Mouse (Mus musculus) lung, embryonic 14.5 days (tissue): ENCODE data around the gene Sap30. TPM values are rescaled to one million over a fixed set of nuclear protein-coding genes. Genes with fewer than 3 reads are reported as not detected.
"Not testable (repeated sequence)": the region's sequence is repeated elsewhere in the genome, so short reads cannot be mapped to it uniquely, and the experiment has no call there.

Experiments
- ATAC-seq: fragments of 200-750 bp; cut with Nextera tagmentation; 2 replicates; pipeline ENCODE4 v1.8.0; 2017; ENCODE audit warnings: mild to moderate bottlenecking, moderate TSS enrichment, moderate library complexity; ENCODE audit not compliant: insufficient read depth
- DNase-seq: peaks from one replicate; pipeline ENCODE4 v3.0.0-alpha.2; 2015
- H3K27ac ChIP-seq: fragments of 300-500 bp; sonication (generic); 2 replicates; pipeline ENCODE4 v1.5.1; 2014; ENCODE audit warnings: low read depth, mild to moderate bottlenecking, moderate library complexity
- H3K27me3 ChIP-seq: fragments of 300-500 bp; sonication (generic); 2 replicates; pipeline ENCODE4 v1.6.1; 2014; ENCODE audit warnings: low read length, control low read depth; ENCODE audit not compliant: insufficient read depth
- H3K36me3 ChIP-seq: fragments of 300-500 bp; sonication (generic); 2 replicates; pipeline ENCODE4 v1.6.1; 2014; ENCODE audit warnings: control low read depth; ENCODE audit not compliant: insufficient read depth
- H3K4me1 ChIP-seq: fragments of 300-500 bp; sonication (generic); 2 replicates; pipeline ENCODE4 v1.6.1; 2014; ENCODE audit warnings: antibody characterized with exemption, control low read depth; ENCODE audit not compliant: insufficient read depth
- H3K4me2 ChIP-seq: fragments of 300-500 bp; sonication (generic); 2 replicates; pipeline ENCODE4 v1.6.1; 2014; ENCODE audit warnings: mild to moderate bottlenecking
- H3K4me3 ChIP-seq: fragments of 300-500 bp; sonication (generic); 2 replicates; pipeline ENCODE4 v1.5.1; 2014; ENCODE audit warnings: low read depth, low read length
- H3K9ac ChIP-seq: fragments of 300-500 bp; sonication (generic); 2 replicates; pipeline ENCODE4 v1.6.1; 2014
- H3K9me3 ChIP-seq: fragments of 300-500 bp; sonication (generic); 2 replicates; pipeline ENCODE4 v1.6.1; 2016; ENCODE audit warnings: low read depth, low read length, control low read depth
- CTCF ChIP-seq: IDR thresholded peaks from 2 replicates; pipeline ENCODE4 v1.5.1; 2016; ENCODE audit warnings: antibody characterized with exemption, low read depth
- WGBS: fragments of 180-500 bp; shearing (Covaris S2); extraction: QIAGEN DNeasy Blood & Tissue Kit; methylation state at CpG from one replicate; pipeline ENCODE4 v1.1.7; 2014; 5-methylcytosine and 5-hydroxymethylcytosine counted together
- polyA plus RNA-seq: library from polyadenylated mRNA; unstranded; fragments of >200 nt; fragmentation: Nextera tagmentation; extraction: Ambion mirVana; gene quantifications from 2 replicates; pipeline ENCODE4 v1.2.1, GENCODE M21; 2014

Gene Sap30
- polyA plus RNA-seq, 1 experiment from 2014 or later, result 47.4 TPM

GRCm38 (mm10) chr8:57511316-57512118 lies 23.9 kb upstream of the Sap30 start, which contains the start of gene Hmgb2:
TSS of gene Hmgb2 (plus strand) at chr8:57511907.
- Histone ChIP-seq H3K4me2 (peak within 1 kb of the TSS; percentile 89), H3K4me1 (no peaks in the 10 kb centered on the region; the same call in 1 of the 2 replicates), H3K27me3 (no peaks in the 10 kb centered on the region), H3K27ac (peak within 1 kb of the TSS; percentile 100), H3K4me3 (peak within 1 kb of the TSS; percentile 93), H3K36me3 (peaks cover 32% of the 10 kb centered on the region), H3K9me3 (no peaks in the 10 kb centered on the region), H3K9ac (peak within 1 kb of the TSS; percentile 100)
- 0% methylated on average over 63 of the region's 63 CpGs for WGBS
- ATAC-seq (peak; percentile 100), DNase-seq (peak; percentile 99)
- TF ChIP-seq CTCF, result no peak

DNA sequence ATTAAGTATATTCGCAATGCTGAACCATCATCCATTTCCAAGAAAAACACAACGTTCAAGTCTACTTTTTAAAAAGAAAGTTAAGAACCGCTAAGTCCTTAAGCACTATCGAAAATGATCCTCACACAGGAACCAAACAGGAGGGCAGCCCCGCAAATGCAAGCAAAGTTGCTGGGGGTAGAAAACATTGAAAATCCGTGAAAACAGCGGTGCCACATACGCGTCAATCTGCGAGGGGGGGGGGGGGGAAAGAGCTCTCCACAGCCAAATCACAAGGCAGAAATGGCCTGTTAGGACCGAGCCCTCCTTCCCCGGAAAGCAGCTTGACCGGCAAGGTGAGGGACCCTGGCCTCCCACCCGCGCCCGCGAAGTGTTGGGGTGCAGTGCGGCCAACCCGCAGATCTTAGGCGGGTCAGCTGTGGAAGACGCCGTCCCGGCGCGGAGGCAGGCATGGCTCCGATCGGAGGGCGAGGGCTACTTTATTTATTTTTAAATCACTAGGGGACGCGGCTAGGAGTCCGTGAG lies 23.2 kb upstream of the Sap30 start:
- Histone ChIP-seq H3K4me3 (peak overlapping the region; percentile 93), H3K4me1 (no peaks in the 10 kb centered on the region; the same call in 1 of the 2 replicates), H3K4me2 (peak overlapping the region; percentile 89), H3K9ac (peak overlapping the region; percentile 93), H3K27ac (peak overlapping the region; percentile 96), H3K36me3 (peaks cover 25% of the 10 kb centered on the region), H3K27me3 (no peaks in the 10 kb centered on the region), H3K9me3 (no peaks in the 10 kb centered on the region)
- WGBS, result 2% methylated on average over 31 of the region's 31 CpGs
- DNase-seq, result peak; percentile 47
- no peak for TF ChIP-seq CTCF
- no peak; the same call in 1 of the 2 replicates for ATAC-seq

GRCm38 (mm10) chr8:57508657-57509056 lies 21.0 kb upstream of the Sap30 start:
- H3K27ac ChIP-seq, result no peak overlapping the region
- WGBS, result 70% methylated on average over 4 of the region's 4 CpGs
- H3K4me3 ChIP-seq, result no peak overlapping the region
- H3K4me2 ChIP-seq, result no peak overlapping the region
- no peaks in the 10 kb centered on the region for H3K27me3 ChIP-seq
- H3K9me3 ChIP-seq, result no peaks in the 10 kb centered on the region
- no peak overlapping the region for H3K9ac ChIP-seq
- ATAC-seq (no peak), DNase-seq (no peak)
- TF ChIP-seq CTCF, result no peak
- no peaks in the 10 kb centered on the region; the same call in 1 of the 2 replicates for H3K4me1 ChIP-seq
- H3K36me3 ChIP-seq, result peaks cover 9% of the 10 kb centered on the region

GRCm38 (mm10) chr8:57507556-57508063 lies 19.9 kb upstream of the Sap30 start:
- ATAC-seq, result no peak
- Histone ChIP-seq H3K4me3 (no peak overlapping the region), H3K36me3 (no peaks in the 10 kb centered on the region), H3K9me3 (no peaks in the 10 kb centered on the region), H3K27me3 (no peaks in the 10 kb centered on the region), H3K4me1 (no peaks in the 10 kb centered on the region; the same call in 1 of the 2 replicates), H3K4me2 (no peak overlapping the region), H3K27ac (no peak overlapping the region), H3K9ac (no peak overlapping the region)
- WGBS, result 83% methylated on average over 4 of the region's 4 CpGs
- DNase-seq, result no peak
- no peak for TF ChIP-seq CTCF

DNA sequence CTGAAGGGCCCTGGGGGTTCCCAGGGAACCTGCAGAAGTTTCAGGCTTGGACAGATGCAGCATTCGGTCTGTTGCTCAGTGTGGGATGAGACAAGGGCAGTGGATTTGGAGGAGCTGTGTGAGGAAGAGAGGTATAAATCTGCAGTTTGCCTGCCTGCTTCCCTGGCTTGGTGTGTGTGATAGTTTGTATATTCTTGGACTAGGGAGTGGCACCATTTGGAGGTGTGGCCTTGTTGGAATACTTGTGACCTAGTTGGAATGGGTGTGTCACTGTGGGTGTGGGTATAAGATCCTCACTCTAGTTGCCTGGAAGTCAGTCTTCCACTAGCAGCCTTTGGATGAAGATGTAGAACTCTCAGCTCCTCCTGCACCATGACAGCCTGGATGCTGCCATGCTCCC lies 17.8 kb upstream of the Sap30 start:
- H3K27me3 ChIP-seq, DNase-seq, H3K4me1 ChIP-seq, H3K36me3 ChIP-seq, H3K4me2 ChIP-seq, ATAC-seq, H3K9me3 ChIP-seq, H3K27ac ChIP-seq, H3K9ac ChIP-seq, H3K4me3 ChIP-seq: not testable (repeated sequence)
- 67% methylated on average over 1 of the region's 1 CpGs for WGBS

DNA sequence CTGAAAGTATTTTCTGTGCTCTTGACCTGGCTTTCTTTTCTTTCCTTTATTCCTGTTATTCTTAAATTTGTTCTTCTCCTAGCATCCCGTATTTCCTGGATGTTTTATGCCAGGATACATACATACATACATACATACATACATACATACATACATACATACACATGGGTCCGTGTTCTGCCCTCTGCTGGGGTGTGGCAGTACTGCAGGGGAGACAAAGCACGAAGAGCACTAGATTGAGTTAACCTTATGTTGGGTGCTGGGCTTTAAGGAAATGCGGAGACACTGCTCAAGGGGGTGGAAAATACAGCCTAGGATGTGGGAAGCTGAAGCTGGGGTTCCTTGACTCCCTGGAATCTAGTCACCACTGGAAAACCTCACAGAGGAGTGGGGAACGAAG lies 16.0 kb upstream of the Sap30 start:
- H3K4me2 ChIP-seq, result no peak overlapping the region
- H3K9me3 ChIP-seq, result no peaks in the 10 kb centered on the region
- 47% methylated on average over 5 of the region's 5 CpGs for WGBS
- H3K27me3 ChIP-seq, result no peaks in the 10 kb centered on the region
- H3K4me1 ChIP-seq, result peaks cover 3% of the 10 kb centered on the region; the same call in 1 of the 2 replicates
- no peak overlapping the region for H3K4me3 ChIP-seq
- ATAC-seq (peak; percentile 42; the same call in 1 of the 2 replicates), DNase-seq (peak; percentile 86)
- TF ChIP-seq CTCF, result peak; percentile 89
- H3K36me3 ChIP-seq, result no peaks in the 10 kb centered on the region
- H3K27ac ChIP-seq, result no peak overlapping the region
- no peak overlapping the region for H3K9ac ChIP-seq
